In genomic region chr11:109616352-109616751, GRCm38 (mm10) we compare ENCODE assay signal across 14 mouse cellular contexts. TPM values are rescaled to one million over a fixed set of nuclear protein-coding genes. Genes with fewer than 3 reads are reported as not detected.
DNase-seq lines count a peak whose midpoint lies in the region; ATAC-seq and TF ChIP-seq lines count a peak whose summit lies in the region.
"Had no signal": no experiment of that assay in that cellular context is flagged by ENCODE, and none has a peak within 500 bp of the region (broad histone marks: within the 10 kb centered on the region; RNA-seq: fewer than 3 reads in every experiment).

No protein-coding gene starts in this region.

- H3K4me3 ChIP-seq in heart, embryonic 11.5 days (ENCODE audit: low read depth, low read length) = no peak overlapping the region
- no peak overlapping the region for H3K4me3 ChIP-seq in neural tube, embryonic 15.5 days (replicated peaks)
- no peak overlapping the region for H3K4me3 ChIP-seq in liver, adult 2 months (ENCODE audit: insufficient read depth, low read depth, low read length)
- H3K4me3 ChIP-seq in stomach, postnatal 0 days (ENCODE audit: low read depth, low read length) = no peak overlapping the region
- no peak overlapping the region for H3K4me3 ChIP-seq in midbrain, embryonic 14.5 days (replicated peaks; ENCODE audit: low read depth, low read length)
- H3K4me3 ChIP-seq: embryonic facial prominence, embryonic 13.5 days; hindbrain, embryonic 15.5 days; limb, embryonic 12.5 days had no signal

- TF ChIP-seq POLR2A in liver, adult 2 months (IDR thresholded peaks at IDR 0.05; ENCODE audit: extremely low read depth, insufficient read depth, low read length) = no peak

- no peaks in the 10 kb centered on the region for H3K36me3 ChIP-seq in heart, embryonic 11.5 days (ENCODE audit: control insufficient read depth, insufficient read depth, low read length)
- H3K36me3 ChIP-seq in neural tube, embryonic 15.5 days = no peaks in the 10 kb centered on the region
- H3K36me3 ChIP-seq in liver, adult 2 months (ENCODE audit: control insufficient read depth, insufficient read depth, low read length) = no peaks in the 10 kb centered on the region
- H3K36me3 ChIP-seq in stomach, postnatal 0 days (ENCODE audit: control insufficient read depth, insufficient read depth, low read length) = no peaks in the 10 kb centered on the region
- H3K36me3 ChIP-seq in midbrain, embryonic 14.5 days (ENCODE audit: control insufficient read depth, insufficient read depth, low read length) = no peaks in the 10 kb centered on the region
- H3K36me3 ChIP-seq: embryonic facial prominence, embryonic 13.5 days; hindbrain, embryonic 15.5 days; limb, embryonic 12.5 days had no signal

- no peaks in the 10 kb centered on the region for H3K27me3 ChIP-seq in heart, embryonic 11.5 days (ENCODE audit: control insufficient read depth, insufficient read depth, low read length)
- H3K27me3 ChIP-seq in neural tube, embryonic 15.5 days (replicated peaks) = no peaks in the 10 kb centered on the region
- no peaks in the 10 kb centered on the region for H3K27me3 ChIP-seq in liver, adult 2 months (ENCODE audit: control insufficient read depth, insufficient read depth, low read length)
- no peaks in the 10 kb centered on the region for H3K27me3 ChIP-seq in stomach, postnatal 0 days (ENCODE audit: control insufficient read depth, insufficient read depth, low read length)
- peaks cover 3% of the 10 kb centered on the region; the same call in 1 of the 2 replicates for H3K27me3 ChIP-seq in midbrain, embryonic 14.5 days (ENCODE audit: control insufficient read depth, insufficient read depth, low read length)
- H3K27me3 ChIP-seq: embryonic facial prominence, embryonic 13.5 days; hindbrain, embryonic 15.5 days; limb, embryonic 12.5 days had no signal

- no peak overlapping the region for H3K9ac ChIP-seq in heart, embryonic 11.5 days (ENCODE audit: low read depth, low read length)
- no peak overlapping the region for H3K9ac ChIP-seq in neural tube, embryonic 15.5 days (replicated peaks)
- no peak overlapping the region for H3K9ac ChIP-seq in liver, adult 2 months (ENCODE audit: low read depth, low read length)
- H3K9ac ChIP-seq in stomach, postnatal 0 days (ENCODE audit: low read length) = no peak overlapping the region
- H3K9ac ChIP-seq in midbrain, embryonic 14.5 days (replicated peaks; ENCODE audit: low read length) = no peak overlapping the region
- H3K9ac ChIP-seq: embryonic facial prominence, embryonic 13.5 days; hindbrain, embryonic 15.5 days; limb, embryonic 12.5 days had no signal

- TF ChIP-seq EP300 in stomach, postnatal 0 days (optimal IDR thresholded peaks at IDR 0.05) = no peak

- 59% methylated on average over 4 of the region's 4 CpGs for WGBS in heart, embryonic 11.5 days (ENCODE audit: insufficient replicate concordance)
- 53% methylated on average over 4 of the region's 4 CpGs for whole genome bisulfite sequencing in neural tube, embryonic 15.5 days
- 79% methylated on average over 4 of the region's 4 CpGs for WGBS in liver, adult 2 months
- WGBS in stomach, postnatal 0 days = 74% methylated on average over 4 of the region's 4 CpGs
- WGBS in midbrain, embryonic 14.5 days = 86% methylated on average over 4 of the region's 4 CpGs

- H3K4me1 ChIP-seq in heart, embryonic 11.5 days (ENCODE audit: control insufficient read depth, insufficient read depth, low read length) = peaks cover 5% of the 10 kb centered on the region; the same call in 1 of the 2 replicates
- H3K4me1 ChIP-seq in neural tube, embryonic 15.5 days = peaks cover 9% of the 10 kb centered on the region; the same call in 1 of the 2 replicates
- H3K4me1 ChIP-seq in liver, adult 2 months (ENCODE audit: control insufficient read depth, insufficient read depth, low read length) = 0 out of 2 replicates have a peak, but pooled peaks cover 1% of the 10 kb centered on the region
- no peaks in the 10 kb centered on the region for H3K4me1 ChIP-seq in stomach, postnatal 0 days (replicated peaks; ENCODE audit: control insufficient read depth, insufficient read depth)
- no peaks in the 10 kb centered on the region for H3K4me1 ChIP-seq in midbrain, embryonic 14.5 days (ENCODE audit: control insufficient read depth, insufficient read depth, low read length)

- no peaks in the 10 kb centered on the region for H3K9me3 ChIP-seq in heart, embryonic 11.5 days (replicated peaks; ENCODE audit: control insufficient read depth, low read length)
- no peaks in the 10 kb centered on the region for H3K9me3 ChIP-seq in neural tube, embryonic 15.5 days (replicated peaks)
- no peaks in the 10 kb centered on the region for H3K9me3 ChIP-seq in stomach, postnatal 0 days (ENCODE audit: control insufficient read depth, low read length)
- no peaks in the 10 kb centered on the region for H3K9me3 ChIP-seq in midbrain, embryonic 14.5 days (ENCODE audit: control insufficient read depth, low read length)
- H3K9me3 ChIP-seq: embryonic facial prominence, embryonic 13.5 days; hindbrain, embryonic 15.5 days; limb, embryonic 12.5 days had no signal

- no peak for TF ChIP-seq CTCF in liver, adult 2 months (IDR thresholded peaks at IDR 0.05; ENCODE audit: low read depth, low read length)
- no peak for TF ChIP-seq CTCF in stomach, postnatal 0 days (IDR thresholded peaks at IDR 0.05; ENCODE audit: low read depth)

- ATAC-seq in heart, embryonic 11.5 days (replicated peaks; ENCODE audit: insufficient number of reproducible peaks, low FRiP score, low TSS enrichment) = no peak
- ATAC-seq in neural tube, embryonic 15.5 days (ENCODE audit: low FRiP score) = no peak
- ATAC-seq in stomach, postnatal 0 days (ENCODE audit: low FRiP score, low TSS enrichment) = no peak
- ATAC-seq in midbrain, embryonic 14.5 days (ENCODE audit: low FRiP score, low TSS enrichment) = no peak

- peak overlapping the region; percentile 55; the same call in 1 of the 2 replicates for H3K27ac ChIP-seq in heart, embryonic 11.5 days (ENCODE audit: low read depth, low read length)
- H3K27ac ChIP-seq in neural tube, embryonic 15.5 days (replicated peaks) = 0 out of 2 replicates have a peak overlapping the region, but pooled peaks have one; percentile 41
- peak overlapping the region; percentile 36; the same call in 1 of the 2 replicates for H3K27ac ChIP-seq in liver, adult 2 months (replicated peaks; ENCODE audit: insufficient read depth, low read depth, low read length)
- 0 out of 2 replicates have a peak overlapping the region, but pooled peaks have one; percentile 35 for H3K27ac ChIP-seq in stomach, postnatal 0 days (replicated peaks)
- H3K27ac ChIP-seq in midbrain, embryonic 14.5 days (replicated peaks; ENCODE audit: low read depth, low read length) = no peak overlapping the region
- H3K27ac ChIP-seq: embryonic facial prominence, embryonic 13.5 days; hindbrain, embryonic 15.5 days had no signal

- no peak for DNase-seq in heart, adult 11 months
- DNase-seq in neural tube, embryonic 10.5 days (ENCODE audit: extremely low spot score, low spot score) = no peak
- DNase-seq in liver, adult 2 months (ENCODE audit: extremely low read depth, low read depth, low spot score) = peak; percentile 16
- DNase-seq in stomach, postnatal 0 days (ENCODE audit: low spot score) = no peak
- no peak for DNase-seq in midbrain, embryonic 14.5 days
- no peak for DNase-seq in left cerebral cortex, postnatal 4 days
- DNase-seq: cerebellum, postnatal 36 days; kidney, adult 9 months; layer of hippocampus, adult 9-11 months had no signal

- intact Hi-C loops in left cerebral cortex, postnatal 4 days (cut with DNase I) = no loop called here

- H3K79me2 ChIP-seq in liver, adult 2 months (ENCODE audit: control insufficient read depth, insufficient read depth, low read length) = no peaks in the 10 kb centered on the region

- H3K4me2 ChIP-seq in heart, embryonic 11.5 days = no peak overlapping the region
- H3K4me2 ChIP-seq in neural tube, embryonic 15.5 days = no peak overlapping the region
- H3K4me2 ChIP-seq in stomach, postnatal 0 days (replicated peaks; ENCODE audit: low read depth) = no peak overlapping the region
- no peak overlapping the region for H3K4me2 ChIP-seq in midbrain, embryonic 14.5 days (ENCODE audit: low read length)
- H3K4me2 ChIP-seq: embryonic facial prominence, embryonic 13.5 days; hindbrain, embryonic 15.5 days; limb, embryonic 12.5 days had no signal

RNA-seq across cellular contexts. Expression of gene Wipi1, which starts 4.6 kb away (rescaled TPM):
- polyA plus RNA-seq in heart, embryonic 11.5 days (2014; fragmentation: Nextera tagmentation; extraction: Ambion mirVana) = 23.6 and 27.1 TPM in 2 replicates
- polyA plus RNA-seq in neural tube, embryonic 15.5 days (2015; fragmentation: Nextera tagmentation; extraction: Ambion mirVana) = 16.7 and 22.5 TPM in 2 replicates
- 8.5 and 8.8 TPM in 2 replicates for total RNA-seq in liver, adult 2 months (2014; rRNA removed)
- 6.4 and 7.3 TPM in 2 replicates for polyA plus RNA-seq in liver, adult 2 months (2012; rRNA removed)
- polyA plus RNA-seq in stomach, postnatal 0 days (2015; fragmentation: Nextera tagmentation; extraction: Ambion mirVana) = 35.3 and 40.5 TPM in 2 replicates
- polyA plus RNA-seq in midbrain, embryonic 14.5 days (2014; fragmentation: Nextera tagmentation; extraction: Ambion mirVana) = 6.5 and 9.9 TPM in 2 replicates
- total RNA-seq in left cerebral cortex, postnatal 4 days (2021) = 10 to 100 TPM; 14.1 TPM

RNA-seq across cellular contexts. Expression of gene Prkar1a, which starts 32.9 kb away (rescaled TPM):
- 435 and 522 TPM in 2 replicates for polyA plus RNA-seq in heart, embryonic 11.5 days (2014; fragmentation: Nextera tagmentation; extraction: Ambion mirVana)
- polyA plus RNA-seq in neural tube, embryonic 15.5 days (2015; fragmentation: Nextera tagmentation; extraction: Ambion mirVana) = 451 and 458 TPM in 2 replicates
- 47.2 and 56.4 TPM in 2 replicates for total RNA-seq in liver, adult 2 months (2014; rRNA removed)
- polyA plus RNA-seq in liver, adult 2 months (2012; rRNA removed) = 51.1 and 59.9 TPM in 2 replicates
- 176 and 177 TPM in 2 replicates for polyA plus RNA-seq in stomach, postnatal 0 days (2015; fragmentation: Nextera tagmentation; extraction: Ambion mirVana)
- polyA plus RNA-seq in midbrain, embryonic 14.5 days (2014; fragmentation: Nextera tagmentation; extraction: Ambion mirVana) = 494 and 582 TPM in 2 replicates
- total RNA-seq in left cerebral cortex, postnatal 4 days (2021) = 100 to 1,000 TPM; 334 to 356 TPM
